Mouse (Mus musculus) hindbrain, embryonic 11.5 days (tissue): Measurements from ENCODE around the gene Vmn1r103. TPM values are rescaled to one million over a fixed set of nuclear protein-coding genes. Genes with fewer than 3 reads are reported as not detected.
"Not testable (repeated sequence)": the region's sequence is repeated elsewhere in the genome, so short reads cannot be mapped to it uniquely, and the experiment has no call there.

Experiments
- ATAC-seq: fragments of 200-750 bp; cut with Nextera tagmentation; 2 replicates; pipeline ENCODE4 v1.8.0; 2017; ENCODE audit warnings: mild to moderate bottlenecking, moderate TSS enrichment, moderate library complexity; ENCODE audit not compliant: low FRiP score
- DNase-seq: peaks from one replicate; pipeline ENCODE4 v3.0.0-alpha.2; 2015; ENCODE audit warnings: low spot score
- H3K27ac ChIP-seq: fragments of 300-500 bp; sonication (generic); 2 replicates; pipeline ENCODE4 v1.5.1; 2014; ENCODE audit warnings: mild to moderate bottlenecking, low read depth, low read length
- H3K27me3 ChIP-seq: fragments of 300-500 bp; sonication (generic); 2 replicates; pipeline ENCODE4 v1.6.1; 2014; ENCODE audit warnings: mild to moderate bottlenecking, low read length, moderate library complexity, mixed read lengths; ENCODE audit not compliant: control insufficient read depth, insufficient read depth
- H3K36me3 ChIP-seq: fragments of 300-500 bp; sonication (generic); 2 replicates; pipeline ENCODE4 v1.6.1; 2014; ENCODE audit warnings: mild to moderate bottlenecking, low read length, moderate library complexity, mixed read lengths; ENCODE audit not compliant: control insufficient read depth, insufficient read depth
- H3K4me1 ChIP-seq: fragments of 300-500 bp; sonication (generic); replicated peaks from 2 replicates; pipeline ENCODE4 v1.6.1; 2014; ENCODE audit warnings: low read length, mixed read lengths; ENCODE audit not compliant: control insufficient read depth, insufficient read depth
- H3K4me2 ChIP-seq: fragments of 300-500 bp; sonication (generic); replicated peaks from 2 replicates; pipeline ENCODE4 v1.6.1; 2014; ENCODE audit warnings: mild to moderate bottlenecking, low read depth, low read length
- H3K4me3 ChIP-seq: fragments of 300-500 bp; sonication (generic); 2 replicates; pipeline ENCODE4 v1.5.1; 2014; ENCODE audit warnings: low read depth, low read length
- H3K9ac ChIP-seq: fragments of 300-500 bp; sonication (generic); 2 replicates; pipeline ENCODE4 v1.6.1; 2014; ENCODE audit warnings: low read depth, low read length
- H3K9me3 ChIP-seq: fragments of 300-500 bp; sonication (generic); 2 replicates; pipeline ENCODE4 v1.6.1; 2016; ENCODE audit warnings: low read length; ENCODE audit not compliant: control insufficient read depth
- WGBS: fragments of 180-500 bp; shearing (Covaris S2); extraction: QIAGEN DNeasy Blood & Tissue Kit; methylation state at CpG from one replicate; pipeline ENCODE4 v1.1.7; 2014; 5-methylcytosine and 5-hydroxymethylcytosine counted together
- polyA plus RNA-seq: library from polyadenylated mRNA; unstranded; fragments of >200 nt; fragmentation: Nextera tagmentation; extraction: Ambion mirVana; gene quantifications from 2 replicates; pipeline ENCODE4 v1.2.1, GENCODE M21; 2014

Gene Vmn1r103
- polyA plus RNA-seq = not detected in 2 replicates

GRCm38 (mm10) chr7:20510434-20510833, at the start of gene Vmn1r103:
TSS of gene Vmn1r103 (minus strand) at chr7:20510534.
- WGBS = no CpG with 5 or more reads among the region's 3 CpGs
- DNase-seq = not testable (repeated sequence)

GRCm38 (mm10) chr7:20545657-20546056, 35.3 kb upstream of the Vmn1r103 start, which contains the start of gene Gm5726:
TSS of gene Gm5726 (minus strand) at chr7:20545757.
- H3K36me3 ChIP-seq, H3K4me1 ChIP-seq, ATAC-seq, H3K27me3 ChIP-seq, H3K4me2 ChIP-seq, H3K27ac ChIP-seq, H3K9me3 ChIP-seq, H3K9ac ChIP-seq, DNase-seq, H3K4me3 ChIP-seq: not testable (repeated sequence)
- no CpG with 5 or more reads among the region's 1 CpGs for WGBS

More at GRCm38 (mm10) chr7:20510434-20510833, at the start of gene Vmn1r103:
- H3K4me1 ChIP-seq, H3K9me3 ChIP-seq, H3K27ac ChIP-seq, H3K4me2 ChIP-seq, H3K27me3 ChIP-seq, H3K9ac ChIP-seq, H3K4me3 ChIP-seq, ATAC-seq, H3K36me3 ChIP-seq: not testable (repeated sequence)

- H3K9ac ChIP-seq, H3K4me3 ChIP-seq, H3K4me1 ChIP-seq, H3K36me3 ChIP-seq, ATAC-seq, H3K27ac ChIP-seq, DNase-seq, H3K27me3 ChIP-seq, H3K4me2 ChIP-seq, H3K9me3 ChIP-seq: not testable (repeated sequence)
- no CpG with 5 or more reads among the region's 3 CpGs for WGBS
These were observed 23.2 kb upstream of the Vmn1r103 start, which contains the start of gene Vmn1r104 for GRCm38 (mm10) chr7:20533537-20533936. TSS of gene Vmn1r104 (plus strand) at chr7:20533837.

GRCm38 (mm10) chr7:20474825-20475224, 35.5 kb downstream of the Vmn1r103 start, which contains the start of gene Gm10670:
TSS of gene Gm10670 (minus strand) at chr7:20474925.
- not testable (repeated sequence) for H3K27me3 ChIP-seq, ATAC-seq
- WGBS = no CpG with 5 or more reads among the region's 5 CpGs

More at GRCm38 (mm10) chr7:20474825-20475224, 35.5 kb downstream of the Vmn1r103 start, which contains the start of gene Gm10670:
- H3K36me3 ChIP-seq, H3K4me2 ChIP-seq, H3K27ac ChIP-seq, H3K9ac ChIP-seq, DNase-seq, H3K9me3 ChIP-seq, H3K4me3 ChIP-seq, H3K4me1 ChIP-seq: not testable (repeated sequence)

Other genes with a start within 250 kb of the Vmn1r103 start
- not detected in 2 replicates for gene Gm5890, start 247.7 kb downstream of the Vmn1r103 start, polyA plus RNA-seq
- gene Gm4133, start 176.5 kb downstream of the Vmn1r103 start, polyA plus RNA-seq = not detected in 2 replicates
- gene Gm5728, start 135.1 kb downstream of the Vmn1r103 start, polyA plus RNA-seq = not detected in 2 replicates
- gene Vmn1r100, start 92.6 kb downstream of the Vmn1r103 start, polyA plus RNA-seq = not detected in 2 replicates
- not detected in 2 replicates for gene Vmn1r101, start 67.9 kb downstream of the Vmn1r103 start, polyA plus RNA-seq
- gene Gm10670, start 35.6 kb downstream of the Vmn1r103 start, polyA plus RNA-seq = not detected in 2 replicates
- not detected in 2 replicates for gene Vmn1r104, start 23.3 kb upstream of the Vmn1r103 start, polyA plus RNA-seq
- not detected in 2 replicates for gene Gm5726, start 35.2 kb upstream of the Vmn1r103 start, polyA plus RNA-seq
- not detected in 2 replicates for gene Gm4141, start 65.7 kb upstream of the Vmn1r103 start, polyA plus RNA-seq
- gene Gm4513, start 88.5 kb upstream of the Vmn1r103 start, polyA plus RNA-seq = not detected in 2 replicates
- not detected in 2 replicates for gene Vmn1r107, start 158.4 kb upstream of the Vmn1r103 start, polyA plus RNA-seq
- not detected in 2 replicates for gene Vmn1r111, start 192.7 kb upstream of the Vmn1r103 start, polyA plus RNA-seq
- gene Gm10668, start 220.1 kb upstream of the Vmn1r103 start, polyA plus RNA-seq = not detected in 2 replicates